Mouse (Mus musculus): ENCODE results near the gene Exoc6.

Exoc6 gene

GRCm38 (mm10) chr19:37695146-37695545, 144.9 kb downstream of the Exoc6 start:
- DNase-seq = no peak

- no peak for DNase-seq
Observed at GRCm38 (mm10) chr19:37695762-37696602, 145.8 kb downstream of the Exoc6 start.

- no peak for DNase-seq
Observed at GRCm38 (mm10) chr19:37696603-37697334, 146.6 kb downstream of the Exoc6 start.

GRCm38 (mm10) chr19:37697335-37697636, 147.1 kb downstream of the Exoc6 start:
- no peak for DNase-seq

GRCm38 (mm10) chr19:37697651-37698272, 147.5 kb downstream of the Exoc6 start, which contains the start of gene Cyp26a1:
TSS of gene Cyp26a1 (plus strand) at chr19:37697798.
- no peak for DNase-seq

- DNase-seq = no peak
Observed at GRCm38 (mm10) chr19:37698273-37699160, 148.3 kb downstream of the Exoc6 start.

- no peak for DNase-seq
Observed at GRCm38 (mm10) chr19:37699711-37700110, 149.5 kb downstream of the Exoc6 start.

- DNase-seq = peak; percentile 13
Observed at GRCm38 (mm10) chr19:37702377-37703076, 152.3 kb downstream of the Exoc6 start.

GRCm38 (mm10) chr19:37703902-37704509, 153.8 kb downstream of the Exoc6 start:
- DNase-seq = peak; percentile 73

GRCm38 (mm10) chr19:37705722-37706121, 155.5 kb downstream of the Exoc6 start:
- DNase-seq = no peak

GRCm38 (mm10) chr19:37714681-37715080, 164.5 kb downstream of the Exoc6 start:
- DNase-seq = no peak

- no peak for DNase-seq
Observed at GRCm38 (mm10) chr19:37715980-37716379, 165.8 kb downstream of the Exoc6 start.

- no peak for DNase-seq
Observed at GRCm38 (mm10) chr19:37716524-37717175, 166.4 kb downstream of the Exoc6 start.

- no peak for DNase-seq
Observed at GRCm38 (mm10) chr19:37719166-37719565, 168.9 kb downstream of the Exoc6 start.

GRCm38 (mm10) chr19:37724591-37724990, 174.4 kb downstream of the Exoc6 start:
- no peak for DNase-seq

GRCm38 (mm10) chr19:37726585-37726984, 176.4 kb downstream of the Exoc6 start:
- DNase-seq = no peak

GRCm38 (mm10) chr19:37727366-37727765, 177.1 kb downstream of the Exoc6 start:
- no peak for DNase-seq
